Mouse (Mus musculus): ENCODE results near the gene Pomgnt2. TPM values are rescaled to one million over a fixed set of nuclear protein-coding genes. Genes with fewer than 3 reads are reported as not detected.

The Pomgnt2 gene
- total and polyA plus RNA-seq, 3 experiments, result 0.22 TPM; not detected in 2

DNA sequence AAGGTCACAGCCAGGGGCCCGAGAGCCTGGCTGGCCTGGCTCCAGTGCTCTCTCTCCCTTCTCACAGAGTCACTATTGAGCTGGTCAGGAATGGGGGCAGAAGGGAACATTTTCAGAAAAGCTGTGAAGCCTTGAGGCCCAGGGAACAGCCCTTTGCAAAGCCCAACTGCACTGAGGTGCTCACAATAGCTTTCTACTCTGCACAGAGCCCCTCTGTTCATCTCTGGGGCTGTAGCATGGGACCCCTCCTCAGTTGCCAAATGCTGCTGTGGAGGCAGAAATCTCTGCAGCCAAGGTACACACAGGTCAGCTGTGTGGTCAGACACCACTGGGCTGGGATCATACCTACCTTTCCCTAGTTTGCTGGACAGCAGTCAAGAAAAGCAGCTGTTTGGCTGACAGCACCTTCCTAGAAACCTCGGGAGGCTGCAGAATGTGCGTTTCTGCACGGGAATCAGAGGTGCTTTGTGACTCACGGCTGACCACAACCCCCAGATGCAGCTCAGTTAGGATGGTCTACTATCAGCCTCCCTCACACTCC is 27.0 kb downstream of the Pomgnt2 start:
- H3K27me3 ChIP-seq (ENCODE audit: insufficient read depth, low read length), result no peaks in the 10 kb centered on the region
- H3K9me3 ChIP-seq (replicated peaks), result no peaks in the 10 kb centered on the region
- no peaks in the 10 kb centered on the region for H3K4me1 ChIP-seq (ENCODE audit: insufficient read depth, low read depth, low read length)
- no peak for DNase-seq (ENCODE audit: low spot score)
- H3K36me3 ChIP-seq (replicated peaks), result no peaks in the 10 kb centered on the region
- ATAC-seq (ENCODE audit: extremely low read depth, insufficient number of reproducible peaks, low FRiP score, poor library complexity, severe bottlenecking), result no peak
- TF ChIP-seq CTCF (IDR thresholded peaks at IDR 0.05; ENCODE audit: low read depth, low read length), result no peak
- no peak overlapping the region for H3K4me3 ChIP-seq (ENCODE audit: low read depth, low read length)

DNA sequence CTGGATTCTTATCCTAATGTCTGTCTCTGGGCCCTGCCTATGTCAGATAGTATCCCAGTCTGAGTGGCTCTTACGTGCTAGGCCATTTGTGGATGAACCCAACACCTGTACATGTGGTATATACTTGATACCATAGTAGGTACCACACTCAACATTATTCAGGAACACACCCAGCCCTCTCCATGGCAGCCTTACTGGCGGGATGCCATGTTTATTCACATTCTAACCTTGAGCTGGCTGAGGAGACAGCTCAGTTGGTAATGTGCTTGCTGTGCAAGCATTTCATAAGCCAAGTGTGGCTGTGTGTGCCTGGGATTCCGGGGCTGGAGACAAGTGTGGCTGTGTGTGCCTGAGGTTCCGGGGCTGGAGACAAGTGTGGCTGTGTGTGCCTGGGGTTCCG is 28.7 kb downstream of the Pomgnt2 start:
- H3K9me3 ChIP-seq (replicated peaks), result no peaks in the 10 kb centered on the region
- no peaks in the 10 kb centered on the region for H3K27me3 ChIP-seq (ENCODE audit: insufficient read depth, low read length)
- H3K4me3 ChIP-seq (ENCODE audit: low read depth, low read length), result no peak overlapping the region
- DNase-seq (ENCODE audit: low spot score) (no peak), ATAC-seq (ENCODE audit: extremely low read depth, insufficient number of reproducible peaks, low FRiP score, poor library complexity, severe bottlenecking) (no peak)
- no peaks in the 10 kb centered on the region for H3K36me3 ChIP-seq (replicated peaks)
- TF ChIP-seq GATA1 (IDR thresholded peaks at IDR 0.05; ENCODE audit: borderline replicate concordance, low read length) (no peak), TAL1 (conservative IDR thresholded peaks at IDR 0.05; ENCODE audit: low read depth, low read length) (no peak), CTCF (IDR thresholded peaks at IDR 0.05; ENCODE audit: low read depth, low read length) (no peak), POLR2AphosphoS5 (IDR thresholded peaks at IDR 0.05; ENCODE audit: insufficient replicate concordance, low read depth, low read length) (no peak), GATA2 (IDR thresholded peaks at IDR 0.05; ENCODE audit: borderline replicate concordance, low read depth, low read length) (no peak)
- H3K4me1 ChIP-seq (ENCODE audit: insufficient read depth, low read depth, low read length), result no peaks in the 10 kb centered on the region

DNA sequence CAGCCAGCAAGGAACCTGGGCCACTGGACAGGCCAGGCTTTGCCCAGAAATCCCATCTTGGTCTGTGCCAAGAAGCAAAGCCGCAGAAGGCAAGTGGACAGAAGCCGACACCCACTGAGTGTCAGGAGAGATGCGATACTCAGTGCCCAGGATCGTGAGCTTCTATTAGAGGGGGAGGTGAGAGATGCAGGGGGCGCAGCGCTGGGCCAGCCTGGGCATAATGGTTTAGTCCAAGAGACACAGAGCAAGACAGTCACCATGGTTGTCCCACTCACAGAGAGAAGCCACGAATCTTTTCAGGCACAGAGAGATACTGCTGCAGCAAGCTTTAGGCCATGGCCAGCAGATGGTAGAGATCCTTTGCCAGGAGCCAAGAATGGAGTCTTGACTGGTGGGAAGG is 32.0 kb downstream of the Pomgnt2 start:
- no peaks in the 10 kb centered on the region for H3K36me3 ChIP-seq (replicated peaks)
- TF ChIP-seq GATA2 (IDR thresholded peaks at IDR 0.05; ENCODE audit: borderline replicate concordance, low read depth, low read length) (no peak), POLR2AphosphoS5 (IDR thresholded peaks at IDR 0.05; ENCODE audit: insufficient replicate concordance, low read depth, low read length) (no peak), CTCF (IDR thresholded peaks at IDR 0.05; ENCODE audit: low read depth, low read length) (no peak), TAL1 (conservative IDR thresholded peaks at IDR 0.05; ENCODE audit: low read depth, low read length) (no peak), GATA1 (IDR thresholded peaks at IDR 0.05; ENCODE audit: borderline replicate concordance, low read length) (no peak)
- H3K27me3 ChIP-seq (ENCODE audit: insufficient read depth, low read length), result no peaks in the 10 kb centered on the region
- H3K4me3 ChIP-seq (ENCODE audit: low read depth, low read length), result no peak overlapping the region
- no peaks in the 10 kb centered on the region for H3K4me1 ChIP-seq (ENCODE audit: insufficient read depth, low read depth, low read length)
- no peak for ATAC-seq (ENCODE audit: extremely low read depth, insufficient number of reproducible peaks, low FRiP score, poor library complexity, severe bottlenecking)
- no peaks in the 10 kb centered on the region for H3K9me3 ChIP-seq (replicated peaks)
- no peak for DNase-seq (ENCODE audit: low spot score)

DNA sequence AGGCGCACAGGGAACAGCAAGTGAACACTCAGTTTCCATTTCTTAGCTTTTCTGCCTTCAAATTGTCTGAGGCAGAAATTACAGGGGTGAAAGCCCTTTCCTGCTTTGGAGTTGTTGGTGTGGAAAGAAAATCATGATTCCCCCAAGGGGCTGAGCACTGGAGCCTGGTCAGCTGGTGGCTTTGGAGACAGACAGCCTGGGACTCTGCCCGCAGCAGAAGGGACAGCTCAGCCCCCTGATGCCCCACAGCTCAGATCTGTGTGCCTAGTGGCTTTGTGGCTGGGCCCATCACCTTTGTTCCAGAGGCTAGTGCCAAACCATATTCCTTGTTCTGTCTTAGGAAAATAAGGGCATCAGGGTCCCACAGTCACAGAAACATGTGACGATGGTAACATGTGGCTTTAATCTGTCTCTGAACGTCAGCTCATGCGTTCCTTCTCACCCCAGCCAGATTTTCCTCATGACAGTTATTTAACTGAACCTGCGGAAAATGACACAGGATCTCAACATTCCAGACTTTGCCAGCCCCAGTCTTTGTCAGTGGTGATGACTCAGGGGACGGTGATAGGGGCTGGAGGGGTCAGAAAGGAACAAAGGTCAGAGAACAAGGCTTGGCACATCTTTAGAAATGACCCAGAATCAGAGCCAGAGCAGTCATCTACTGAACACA is 36.8 kb downstream of the Pomgnt2 start:
- H3K4me1 ChIP-seq (ENCODE audit: insufficient read depth, low read depth, low read length), result no peaks in the 10 kb centered on the region
- no peak for ATAC-seq (ENCODE audit: extremely low read depth, insufficient number of reproducible peaks, low FRiP score, poor library complexity, severe bottlenecking)
- TF ChIP-seq POLR2AphosphoS5 (IDR thresholded peaks at IDR 0.05; ENCODE audit: insufficient replicate concordance, low read depth, low read length) (no peak), TAL1 (conservative IDR thresholded peaks at IDR 0.05; ENCODE audit: low read depth, low read length) (no peak), GATA1 (IDR thresholded peaks at IDR 0.05; ENCODE audit: borderline replicate concordance, low read length) (no peak), GATA2 (IDR thresholded peaks at IDR 0.05; ENCODE audit: borderline replicate concordance, low read depth, low read length) (no peak), CTCF (IDR thresholded peaks at IDR 0.05; ENCODE audit: low read depth, low read length) (no peak)
- H3K36me3 ChIP-seq (replicated peaks), result no peaks in the 10 kb centered on the region
- no peak for DNase-seq (ENCODE audit: low spot score)
- H3K9me3 ChIP-seq (replicated peaks), result no peaks in the 10 kb centered on the region
- no peaks in the 10 kb centered on the region for H3K27me3 ChIP-seq (ENCODE audit: insufficient read depth, low read length)
- H3K4me3 ChIP-seq (ENCODE audit: low read depth, low read length), result no peak overlapping the region

DNA sequence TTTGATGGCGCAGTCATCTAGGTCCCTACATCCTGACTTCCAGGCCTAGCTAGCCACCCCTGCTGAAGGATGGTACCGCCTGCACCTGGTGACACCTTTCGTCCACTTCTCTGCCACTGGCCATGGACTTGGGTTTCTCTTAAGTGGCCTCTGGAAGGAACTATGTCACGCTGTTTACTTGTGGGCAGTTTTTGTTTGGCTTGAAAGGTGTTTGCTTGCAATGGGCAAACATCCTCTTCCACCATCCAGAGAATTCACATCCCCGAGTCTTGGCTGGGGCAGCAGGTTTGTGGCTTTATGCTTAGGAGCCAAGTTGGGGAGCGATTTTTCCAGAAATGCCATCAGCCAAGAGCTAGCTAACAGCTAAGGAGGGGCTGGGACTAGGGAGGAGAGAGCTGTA is 44.3 kb downstream of the Pomgnt2 start:
- TF ChIP-seq POLR2AphosphoS5 (IDR thresholded peaks at IDR 0.05; ENCODE audit: insufficient replicate concordance, low read depth, low read length), result no peak
- TF ChIP-seq CTCF (IDR thresholded peaks at IDR 0.05; ENCODE audit: low read depth, low read length), result no peak
- no peak for TF ChIP-seq TAL1 (conservative IDR thresholded peaks at IDR 0.05; ENCODE audit: low read depth, low read length)
- TF ChIP-seq GATA1 (IDR thresholded peaks at IDR 0.05; ENCODE audit: borderline replicate concordance, low read length), result no peak
- no peak for TF ChIP-seq GATA2 (IDR thresholded peaks at IDR 0.05; ENCODE audit: borderline replicate concordance, low read depth, low read length)
- no peaks in the 10 kb centered on the region for H3K9me3 ChIP-seq (replicated peaks)
- DNase-seq (ENCODE audit: low spot score) (no peak), ATAC-seq (ENCODE audit: extremely low read depth, insufficient number of reproducible peaks, low FRiP score, poor library complexity, severe bottlenecking) (no peak)
- no peaks in the 10 kb centered on the region for H3K4me1 ChIP-seq (ENCODE audit: insufficient read depth, low read depth, low read length)
- H3K36me3 ChIP-seq (replicated peaks), result no peaks in the 10 kb centered on the region
- H3K4me3 ChIP-seq (ENCODE audit: low read depth, low read length), result no peak overlapping the region
- H3K27me3 ChIP-seq (ENCODE audit: insufficient read depth, low read length), result peaks cover 7% of the 10 kb centered on the region

DNA sequence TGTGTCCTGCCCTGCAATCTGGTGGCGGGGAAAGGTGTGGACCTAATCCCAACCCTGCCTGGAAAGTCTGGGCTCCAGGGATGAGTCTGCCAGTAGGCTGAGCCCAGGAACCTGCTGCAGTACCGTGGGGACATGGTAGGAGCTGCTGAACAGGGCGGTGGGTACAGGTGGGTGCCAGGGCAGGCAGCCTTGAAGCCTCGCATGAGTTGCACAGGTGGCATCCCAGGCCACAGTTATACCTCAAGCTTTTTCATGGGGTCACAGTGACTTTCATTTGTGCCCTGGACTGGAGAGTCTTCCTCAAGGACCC is 45.8 kb downstream of the Pomgnt2 start:
- TF ChIP-seq GATA1 (IDR thresholded peaks at IDR 0.05; ENCODE audit: borderline replicate concordance, low read length), result no peak
- TF ChIP-seq GATA2 (IDR thresholded peaks at IDR 0.05; ENCODE audit: borderline replicate concordance, low read depth, low read length), result no peak
- no peak for TF ChIP-seq POLR2AphosphoS5 (IDR thresholded peaks at IDR 0.05; ENCODE audit: insufficient replicate concordance, low read depth, low read length)
- no peak for TF ChIP-seq CTCF (IDR thresholded peaks at IDR 0.05; ENCODE audit: low read depth, low read length)
- no peak for TF ChIP-seq TAL1 (conservative IDR thresholded peaks at IDR 0.05; ENCODE audit: low read depth, low read length)
- ATAC-seq (ENCODE audit: extremely low read depth, insufficient number of reproducible peaks, low FRiP score, poor library complexity, severe bottlenecking) (no peak), DNase-seq (ENCODE audit: low spot score) (no peak)
- Histone ChIP-seq H3K27me3 (ENCODE audit: insufficient read depth, low read length) (peaks cover 7% of the 10 kb centered on the region), H3K4me3 (ENCODE audit: low read depth, low read length) (no peak overlapping the region), H3K9me3 (replicated peaks) (no peaks in the 10 kb centered on the region), H3K4me1 (ENCODE audit: insufficient read depth, low read depth, low read length) (no peaks in the 10 kb centered on the region), H3K36me3 (replicated peaks) (no peaks in the 10 kb centered on the region)

Data from G1E (cell line).